Mouse (Mus musculus): ENCODE results near the gene Pamr1.

DNA sequence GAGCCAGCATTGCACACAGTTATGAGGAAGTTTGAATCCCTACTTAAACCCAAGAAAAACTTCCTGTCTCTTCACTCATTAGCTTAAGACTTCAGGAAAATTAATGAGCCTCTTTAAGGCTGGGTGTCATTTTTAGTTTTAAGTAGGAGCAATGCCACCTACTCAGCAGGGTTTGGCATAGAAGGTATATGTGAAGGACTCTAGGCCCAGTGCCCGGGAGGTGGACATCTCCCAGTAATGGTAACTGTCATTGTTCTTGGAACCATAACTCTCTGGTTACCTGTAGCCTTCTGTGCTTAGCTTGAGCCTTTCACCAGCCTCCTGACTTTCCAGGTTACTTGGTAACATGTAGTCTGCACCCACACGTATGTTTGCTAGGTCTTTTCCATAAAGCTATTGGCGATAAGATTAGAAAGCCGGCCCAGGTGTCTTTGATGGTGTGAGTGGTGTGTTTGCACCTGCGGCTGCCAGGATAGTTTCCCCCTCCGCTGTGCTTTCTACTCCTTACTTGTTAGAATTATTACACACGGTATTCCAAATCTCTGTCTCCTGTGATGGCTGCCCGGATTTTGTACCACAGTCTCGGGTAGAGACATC is 127.0 kb downstream of the Pamr1 start:
- TF ChIP-seq CTCF (conservative IDR thresholded peaks at IDR 0.05; ENCODE audit: low read length): no peak
- TF ChIP-seq POU5F1 (IDR thresholded peaks at IDR 0.05; ENCODE audit: borderline replicate concordance, low read length): no peak
